Comparison of ENCODE assay signal across 9 mouse cellular contexts in the genomic region with DNA sequence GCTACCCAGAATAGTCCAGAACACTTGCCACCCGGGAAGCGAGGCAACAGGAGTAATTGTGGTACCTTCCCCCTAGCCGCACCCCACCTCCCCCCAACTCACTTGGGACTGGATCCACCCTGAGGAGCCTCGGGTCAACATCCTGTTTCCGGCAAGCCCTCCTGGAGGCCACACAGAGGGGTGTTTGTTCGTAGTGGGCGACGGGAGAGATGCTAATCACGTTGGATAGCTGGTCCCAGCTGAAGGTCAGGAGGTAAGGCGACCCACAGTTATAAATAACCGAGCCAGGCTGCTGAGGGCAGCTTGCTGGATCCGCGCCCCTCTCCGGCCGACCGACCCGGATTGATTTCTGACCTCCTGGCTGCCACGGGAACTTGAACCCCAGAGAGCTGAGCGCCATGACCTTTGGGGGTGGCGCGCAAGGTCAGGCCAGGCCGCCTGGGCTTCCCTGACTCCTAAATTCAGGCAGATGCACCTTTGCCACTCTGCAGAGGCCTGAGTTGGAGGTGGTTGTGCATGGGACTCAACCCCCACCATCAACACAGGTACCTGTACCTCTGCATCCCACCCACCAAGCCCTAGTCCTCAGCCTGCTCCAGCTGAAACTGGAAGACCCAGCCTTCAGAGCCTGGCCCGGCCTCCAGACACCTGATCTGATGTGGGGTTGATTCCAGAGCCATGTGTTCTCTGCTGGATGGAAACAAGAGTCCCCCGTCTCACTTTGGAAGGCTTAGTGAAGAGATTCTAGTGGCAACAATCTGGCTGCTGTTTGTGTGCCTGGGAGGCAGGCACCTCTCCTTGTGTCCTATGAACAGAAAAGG.
DNase-seq lines count a peak whose midpoint lies in the region; ATAC-seq and TF ChIP-seq lines count a peak whose summit lies in the region.
"Had no signal": no experiment of that assay in that cellular context is flagged by ENCODE, and none has a peak within 500 bp of the region (broad histone marks: within the 10 kb centered on the region; RNA-seq: fewer than 3 reads in every experiment).

No protein-coding gene starts in this region.

- 65% methylated on average over 24 of the region's 24 CpGs for WGBS in forebrain, embryonic 11.5 days
- 73% methylated on average over 24 of the region's 24 CpGs for WGBS in forebrain, embryonic 15.5 days
- WGBS in heart, embryonic 11.5 days (ENCODE audit: insufficient replicate concordance), result 30% methylated on average over 24 of the region's 24 CpGs
- 58% methylated on average over 24 of the region's 24 CpGs for WGBS in hindbrain, postnatal 0 days

- no peaks in the 10 kb centered on the region for H3K9me3 ChIP-seq in forebrain, embryonic 11.5 days (ENCODE audit: control insufficient read depth, low read length)
- H3K9me3 ChIP-seq in forebrain, embryonic 15.5 days, result no peaks in the 10 kb centered on the region
- H3K9me3 ChIP-seq in heart, embryonic 11.5 days (replicated peaks; ENCODE audit: control insufficient read depth, low read length), result no peaks in the 10 kb centered on the region
- no peaks in the 10 kb centered on the region for H3K9me3 ChIP-seq in hindbrain, postnatal 0 days (ENCODE audit: low read length)

- H3K27me3 ChIP-seq in forebrain, embryonic 11.5 days (ENCODE audit: control insufficient read depth, insufficient read depth, low read length), result no peaks in the 10 kb centered on the region
- no peaks in the 10 kb centered on the region for H3K27me3 ChIP-seq in forebrain, embryonic 15.5 days
- H3K27me3 ChIP-seq in heart, embryonic 11.5 days (ENCODE audit: control insufficient read depth, insufficient read depth, low read length), result no peaks in the 10 kb centered on the region
- H3K27me3 ChIP-seq in hindbrain, postnatal 0 days (ENCODE audit: insufficient read depth, low read length), result no peaks in the 10 kb centered on the region

- no peaks in the 10 kb centered on the region for H3K36me3 ChIP-seq in forebrain, embryonic 11.5 days (ENCODE audit: control insufficient read depth, insufficient read depth, low read length)
- H3K36me3 ChIP-seq in forebrain, embryonic 15.5 days, result no peaks in the 10 kb centered on the region
- no peaks in the 10 kb centered on the region for H3K36me3 ChIP-seq in heart, embryonic 11.5 days (ENCODE audit: control insufficient read depth, insufficient read depth, low read length)
- no peaks in the 10 kb centered on the region for H3K36me3 ChIP-seq in hindbrain, postnatal 0 days (ENCODE audit: insufficient read depth, low read length)

- TF ChIP-seq CTCF in hindbrain, postnatal 0 days (IDR thresholded peaks at IDR 0.05; ENCODE audit: low read depth), result no peak

- peak; percentile 50 for DNase-seq in forebrain, embryonic 11.5 days (ENCODE audit: low spot score)
- DNase-seq in adrenal gland, postnatal 14 days, result peak; percentile 42
- DNase-seq in kidney, postnatal 10 days, result peak; percentile 55
- DNase-seq in hindbrain, postnatal 0 days (ENCODE audit: low spot score), result no peak
- DNase-seq in spleen, postnatal 36 days (ENCODE audit: low spot score in 2 of 2), result no peak
- DNase-seq: right cerebral cortex, postnatal 25 days had no signal

- no peak overlapping the region for H3K27ac ChIP-seq in forebrain, embryonic 11.5 days (ENCODE audit: low read depth, low read length)
- H3K27ac ChIP-seq in forebrain, embryonic 15.5 days (replicated peaks), result no peak overlapping the region
- H3K27ac ChIP-seq in heart, embryonic 11.5 days (ENCODE audit: low read depth, low read length), result 0 out of 2 replicates have a peak overlapping the region, but pooled peaks have one; percentile 46
- H3K27ac ChIP-seq in hindbrain, postnatal 0 days, result no peak overlapping the region

- no peak for ATAC-seq in forebrain, embryonic 11.5 days (replicated peaks; ENCODE audit: low FRiP score)
- ATAC-seq in forebrain, embryonic 15.5 days (replicated peaks), result no peak
- no peak for ATAC-seq in heart, embryonic 11.5 days (replicated peaks; ENCODE audit: insufficient number of reproducible peaks, low FRiP score, low TSS enrichment)
- no peak for ATAC-seq in CD4-positive, CD25-positive, alpha-beta regulatory T cell, adult 4 months
- no peak for ATAC-seq in hindbrain, postnatal 0 days

- H3K9ac ChIP-seq in forebrain, embryonic 11.5 days (ENCODE audit: low read length), result no peak overlapping the region
- H3K9ac ChIP-seq in forebrain, embryonic 15.5 days (replicated peaks), result no peak overlapping the region
- peak overlapping the region; percentile 49 for H3K9ac ChIP-seq in heart, embryonic 11.5 days (ENCODE audit: low read depth, low read length)
- H3K9ac ChIP-seq in hindbrain, postnatal 0 days (replicated peaks; ENCODE audit: low read length), result no peak overlapping the region

- no peak overlapping the region for H3K4me3 ChIP-seq in forebrain, embryonic 11.5 days (ENCODE audit: low read depth, low read length)
- H3K4me3 ChIP-seq in forebrain, embryonic 15.5 days, result no peak overlapping the region
- no peak overlapping the region for H3K4me3 ChIP-seq in heart, embryonic 11.5 days (ENCODE audit: low read depth, low read length)
- H3K4me3 ChIP-seq in hindbrain, postnatal 0 days (ENCODE audit: low read length), result no peak overlapping the region

- H3K4me1 ChIP-seq in forebrain, embryonic 11.5 days (replicated peaks; ENCODE audit: control insufficient read depth, insufficient read depth, low read length), result peaks cover 5% of the 10 kb centered on the region; the same call in 1 of the 2 replicates
- H3K4me1 ChIP-seq in forebrain, embryonic 15.5 days, result peaks cover 26% of the 10 kb centered on the region
- H3K4me1 ChIP-seq in heart, embryonic 11.5 days (ENCODE audit: control insufficient read depth, insufficient read depth, low read length), result peaks cover 50% of the 10 kb centered on the region
- peaks cover 25% of the 10 kb centered on the region for H3K4me1 ChIP-seq in hindbrain, postnatal 0 days (ENCODE audit: insufficient read depth, low read length)

- H3K4me2 ChIP-seq in forebrain, embryonic 11.5 days (ENCODE audit: low read depth, low read length, severe bottlenecking), result no peak overlapping the region
- no peak overlapping the region for H3K4me2 ChIP-seq in forebrain, embryonic 15.5 days (replicated peaks)
- peak overlapping the region; percentile 45 for H3K4me2 ChIP-seq in heart, embryonic 11.5 days
- H3K4me2 ChIP-seq in hindbrain, postnatal 0 days (ENCODE audit: low read depth, low read length), result no peak overlapping the region

Comparison
In these comparisons a context has a peak if more than half of its experiments do, and no peak if none do; other contexts are left out.
1. DNase-seq: peak in forebrain, embryonic 11.5 days (single experiment), adrenal gland, postnatal 14 days (single experiment) and kidney, postnatal 10 days (single experiment); none in hindbrain, postnatal 0 days (single experiment) and spleen, postnatal 36 days (0 of 2).